8 mouse cellular contexts compared by ENCODE assay signal in the genomic region with DNA sequence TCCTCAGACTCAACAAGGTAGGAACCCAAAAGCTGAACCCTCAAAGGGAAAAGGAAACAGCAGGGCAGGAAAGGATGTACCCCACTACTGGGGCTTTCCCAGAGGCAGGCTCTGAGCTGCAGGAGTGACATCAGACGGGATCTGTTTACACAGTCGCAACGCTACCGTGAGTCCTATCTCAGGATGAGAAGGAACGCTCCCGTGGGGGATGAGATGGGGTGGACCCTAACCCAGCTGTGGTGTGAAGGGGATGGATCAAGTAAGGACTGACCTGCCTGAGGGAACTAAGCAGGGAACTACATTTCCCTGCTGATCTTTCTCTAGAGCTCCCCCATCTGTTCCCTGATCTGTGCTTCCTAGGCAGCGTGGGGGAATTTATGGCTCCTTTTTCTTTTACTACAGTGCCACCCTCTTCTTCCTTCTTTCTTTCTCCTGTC. TPM values are rescaled to one million over a fixed set of nuclear protein-coding genes. Genes with fewer than 3 reads are reported as not detected.
DNase-seq lines count a peak whose midpoint lies in the region; TF ChIP-seq lines count a peak whose summit lies in the region.

A gene (plus strand): TSS at position 101 of the 437 bp plus-strand sequence.

- H3K4me1 ChIP-seq in liver, adult 2 months (ENCODE audit: control insufficient read depth, insufficient read depth, low read length): peaks cover 27% of the 10 kb centered on the region
- H3K4me1 ChIP-seq in bone marrow macrophage, adult 2 months (ENCODE audit: control insufficient read depth, insufficient read depth, low read length): peaks cover 43% of the 10 kb centered on the region

- 4% methylated on average over 7 of the region's 7 CpGs for WGBS in liver, adult 2 months

- H3K27ac ChIP-seq in liver, adult 2 months (replicated peaks; ENCODE audit: insufficient read depth, low read depth, low read length): peak within 1 kb of the TSS; percentile 99
- peak within 1 kb of the TSS; percentile 25 for H3K27ac ChIP-seq in bone marrow macrophage, adult 2 months (ENCODE audit: insufficient read depth, low read depth, low read length)

- TF ChIP-seq CTCF in liver, adult 2 months (IDR thresholded peaks at IDR 0.05; ENCODE audit: low read depth, low read length): no peak
- TF ChIP-seq CTCF in bone marrow macrophage, adult 2 months (IDR thresholded peaks at IDR 0.05; ENCODE audit: low read depth, low read length): no peak

- H3K9ac ChIP-seq in liver, adult 2 months (ENCODE audit: low read depth, low read length): peak within 1 kb of the TSS; percentile 80

- H3K36me3 ChIP-seq in liver, adult 2 months (ENCODE audit: control insufficient read depth, insufficient read depth, low read length): no peaks in the 10 kb centered on the region
- H3K36me3 ChIP-seq in myocyte (ENCODE audit: control insufficient read depth, insufficient read depth): no peaks in the 10 kb centered on the region

- H3K79me2 ChIP-seq in liver, adult 2 months (ENCODE audit: control insufficient read depth, insufficient read depth, low read length): peaks cover 6% of the 10 kb centered on the region; the same call in 1 of the 2 replicates
- peaks cover 7% of the 10 kb centered on the region for H3K79me2 ChIP-seq in myocyte (ENCODE audit: control insufficient read depth, insufficient read depth)

- peak within 1 kb of the TSS; percentile 71 for H3K4me2 ChIP-seq in myocyte (ENCODE audit: low read depth)

- no peak within 1 kb of the TSS for H3ac ChIP-seq in myocyte (ENCODE audit: control insufficient read depth, insufficient read length)

- intact Hi-C loops in left cerebral cortex, postnatal 25 days (cut with DNase I): loop anchor here (2.0 to 5.0 kb wide), 2 partner anchors 40 to 100 kb away; no protein-coding TSS in a partner anchor

- no peaks in the 10 kb centered on the region for H3K27me3 ChIP-seq in liver, adult 2 months (ENCODE audit: control insufficient read depth, insufficient read depth, low read length)
- no peaks in the 10 kb centered on the region for H3K27me3 ChIP-seq in myocyte (ENCODE audit: control insufficient read depth, insufficient read depth, insufficient read length)

- no peak for TF ChIP-seq POLR2A in liver, adult 2 months (IDR thresholded peaks at IDR 0.05; ENCODE audit: extremely low read depth, insufficient read depth, low read length)
- TF ChIP-seq POLR2A in bone marrow macrophage, adult 2 months (IDR thresholded peaks at IDR 0.05; ENCODE audit: borderline replicate concordance, low read depth, low read length): no peak
- no peak for TF ChIP-seq POLR2A in myocyte (IDR thresholded peaks at IDR 0.05; ENCODE audit: insufficient read length, low read depth)

- peak; percentile 59 for DNase-seq in liver, adult 2 months (ENCODE audit: extremely low read depth, low read depth, low spot score)
- no peak for DNase-seq in liver
- DNase-seq in gastrocnemius, postnatal 10 days: no peak
- DNase-seq in induced T-regulatory cell, adult 2 months (ENCODE audit: low read depth): peak; percentile 81
- DNase-seq in left cerebral cortex, postnatal 25 days (ENCODE audit: low spot score in 2 of 2): peak; percentile 53 to 66
- no peak for DNase-seq in cerebellum, adult 11-12 months

- peak within 1 kb of the TSS; percentile 21 for H3K4me3 ChIP-seq in liver, adult 2 months (ENCODE audit: insufficient read depth, low read depth, low read length)
- H3K4me3 ChIP-seq in bone marrow macrophage, adult 2 months (ENCODE audit: insufficient read depth, low read length): peak within 1 kb of the TSS; percentile 53
- H3K4me3 ChIP-seq in myocyte: no peak within 1 kb of the TSS

TF ChIP-seq in myocyte, 11 proteins besides CTCF, POLR2A, EP300 and RAD21:
- no peak for TF ChIP-seq REST (IDR thresholded peaks at IDR 0.05; ENCODE audit: insufficient read depth, insufficient read length)
- no peak for TF ChIP-seq MAX (IDR thresholded peaks at IDR 0.05; ENCODE audit: low read depth)
- TF ChIP-seq MYOD1 (IDR thresholded peaks at IDR 0.05; ENCODE audit: control insufficient read depth in 1 of 3, insufficient read length in 2 of 3, low read depth in 2 of 3): no peak
- no peak for TF ChIP-seq CEBPB (IDR thresholded peaks at IDR 0.05; ENCODE audit: insufficient read depth, poor library complexity, severe bottlenecking)
- TF ChIP-seq E2F4 (IDR thresholded peaks at IDR 0.05; ENCODE audit: insufficient read depth): no peak
- no peak for TF ChIP-seq MYOG (IDR thresholded peaks at IDR 0.05; ENCODE audit: control insufficient read depth in 1 of 3, insufficient read depth in 1 of 3, insufficient read length in 2 of 3, low read depth in 2 of 3)
- TF ChIP-seq POLR2AphosphoS2 (IDR thresholded peaks at IDR 0.05; ENCODE audit: insufficient read length, low read depth): no peak
- TF ChIP-seq USF1 (IDR thresholded peaks at IDR 0.05; ENCODE audit: low read depth): no peak
- no peak for TF ChIP-seq SRF (IDR thresholded peaks at IDR 0.05; ENCODE audit: control insufficient read depth, insufficient read length, low read depth)
- TF ChIP-seq TCF3 (IDR thresholded peaks at IDR 0.05; ENCODE audit: insufficient read length, low read depth): no peak
- TF ChIP-seq TCF12 (IDR thresholded peaks at IDR 0.05; ENCODE audit: insufficient read depth, poor library complexity, severe bottlenecking): no peak

RNA-seq across cellular contexts. Expression of the gene that starts here (rescaled TPM):
- total RNA-seq in liver, adult 2 months (2014; rRNA removed): 33.7 and 40.9 TPM in 2 replicates
- polyA plus RNA-seq in liver, adult 2 months (2012; rRNA removed): 145 and 157 TPM in 2 replicates
- 33.3 and 33.9 TPM in 2 replicates for polyA plus RNA-seq in bone marrow macrophage, adult 2 months (2012; ENCODE audit: insufficient read depth, insufficient read length, missing spikeins)
- total RNA-seq in gastrocnemius, postnatal 10 days (2021): 10 to 100 TPM; 16.8 to 18.4 TPM
- 10 to 100 TPM; 38.0 to 39.7 TPM for total RNA-seq in left cerebral cortex, postnatal 25 days (2021)
- 47.6 TPM for polyA plus RNA-seq in myocyte (2012; fragmentation: generic; extraction: Trizol)

Comparison
In these comparisons a context has a peak if more than half of its experiments do, and no peak if none do; other contexts are left out.
1. DNase-seq: peak in liver, adult 2 months (single experiment), induced T-regulatory cell, adult 2 months (single experiment) and left cerebral cortex, postnatal 25 days (2 of 2); none in liver (single experiment), gastrocnemius, postnatal 10 days (single experiment) and cerebellum, adult 11-12 months (single experiment).